Mouse (Mus musculus) myocyte (in vitro differentiated cells): ENCODE results near the gene Mgat3. TPM values are rescaled to one million over a fixed set of nuclear protein-coding genes. Genes with fewer than 3 reads are reported as not detected.

Experiments
- H3K27me3 ChIP-seq: one replicate; pipeline ENCODE4 v1.6.1; 2011; ENCODE audit not compliant: control insufficient read depth, insufficient read depth, insufficient read length
- H3K36me3 ChIP-seq: one replicate; pipeline ENCODE4 v1.6.1; 2011; ENCODE audit not compliant: control insufficient read depth, insufficient read depth
- H3K4me2 ChIP-seq: one replicate; pipeline ENCODE4 v1.6.1; 2011; ENCODE audit warnings: low read depth, control low read depth
- H3K4me3 ChIP-seq: one replicate; pipeline ENCODE4 v1.5.1; 2011; ENCODE audit warnings: mild to moderate bottlenecking, control low read depth, moderate library complexity
- H3K79me2 ChIP-seq: one replicate; pipeline ENCODE4 v1.6.1; 2011; ENCODE audit not compliant: control insufficient read depth, insufficient read depth
- H3ac ChIP-seq: one replicate; pipeline ENCODE4 v1.6.1; 2011; ENCODE audit not compliant: control insufficient read depth, insufficient read length
- CEBPB ChIP-seq: IDR thresholded peaks from 2 replicates; pipeline ENCODE4 v1.6.1; 2011; ENCODE audit warnings: mild to moderate bottlenecking, moderate library complexity; ENCODE audit not compliant: poor library complexity, insufficient read depth, severe bottlenecking
- E2F4 ChIP-seq: IDR thresholded peaks from one replicate; pipeline ENCODE4 v1.6.1; 2011; ENCODE audit warnings: mild to moderate bottlenecking, control low read depth, moderate library complexity; ENCODE audit not compliant: insufficient read depth
- MAX ChIP-seq: IDR thresholded peaks from one replicate; pipeline ENCODE4 v1.6.1; 2011; ENCODE audit warnings: low read depth, mild to moderate bottlenecking, control low read depth
- MYOD1 ChIP-seq, 3 experiments: IDR thresholded peaks; one replicate each; pipeline ENCODE4 v1.6.1; 2011; ENCODE audit warnings: control low read depth in 2 of 3, low read depth in 2 of 3, mild to moderate bottlenecking in 2 of 3, moderate library complexity in 1 of 3; ENCODE audit not compliant: insufficient read length in 2 of 3, control insufficient read depth in 1 of 3
- MYOG ChIP-seq, 3 experiments: IDR thresholded peaks; one replicate each; pipeline ENCODE4 v1.6.1; 2011; ENCODE audit warnings: control low read depth in 2 of 3, low read depth in 2 of 3, mild to moderate bottlenecking in 2 of 3; ENCODE audit not compliant: insufficient read length in 2 of 3, control insufficient read depth in 1 of 3, insufficient read depth in 1 of 3
- POLR2A ChIP-seq: IDR thresholded peaks from one replicate; pipeline ENCODE4 v1.6.1; 2011; ENCODE audit warnings: low read depth, mild to moderate bottlenecking, control low read depth, moderate library complexity; ENCODE audit not compliant: insufficient read length
- POLR2AphosphoS2 ChIP-seq: IDR thresholded peaks from one replicate; pipeline ENCODE4 v1.6.1; 2011; ENCODE audit warnings: low read depth, control low read depth; ENCODE audit not compliant: insufficient read length
- REST ChIP-seq: IDR thresholded peaks from one replicate; pipeline ENCODE4 v1.6.1; 2011; ENCODE audit warnings: mild to moderate bottlenecking, control low read depth, moderate library complexity; ENCODE audit not compliant: insufficient read depth, insufficient read length
- SRF ChIP-seq: IDR thresholded peaks from one replicate; pipeline ENCODE4 v1.6.1; 2011; ENCODE audit warnings: low read depth; ENCODE audit not compliant: control insufficient read depth, insufficient read length
- TCF12 ChIP-seq: IDR thresholded peaks from one replicate; pipeline ENCODE4 v1.6.1; 2011; ENCODE audit warnings: mild to moderate bottlenecking, control low read depth; ENCODE audit not compliant: poor library complexity, insufficient read depth, severe bottlenecking
- TCF3 ChIP-seq: IDR thresholded peaks from one replicate; pipeline ENCODE4 v1.6.1; 2011; ENCODE audit warnings: low read depth, control low read depth; ENCODE audit not compliant: insufficient read length
- USF1 ChIP-seq: IDR thresholded peaks from one replicate; pipeline ENCODE4 v1.6.1; 2011; ENCODE audit warnings: low read depth, mild to moderate bottlenecking, control low read depth, moderate library complexity
- polyA plus RNA-seq: library from polyadenylated mRNA; unstranded; fragments of >200 nt; fragmentation: generic; extraction: Trizol; gene quantifications from one replicate; pipeline ENCODE4 v1.2.1, GENCODE M21; 2012; ENCODE audit warnings: missing spikeins

The Mgat3 gene
- polyA plus RNA-seq, 1 experiment, result 9.7 TPM

DNA sequence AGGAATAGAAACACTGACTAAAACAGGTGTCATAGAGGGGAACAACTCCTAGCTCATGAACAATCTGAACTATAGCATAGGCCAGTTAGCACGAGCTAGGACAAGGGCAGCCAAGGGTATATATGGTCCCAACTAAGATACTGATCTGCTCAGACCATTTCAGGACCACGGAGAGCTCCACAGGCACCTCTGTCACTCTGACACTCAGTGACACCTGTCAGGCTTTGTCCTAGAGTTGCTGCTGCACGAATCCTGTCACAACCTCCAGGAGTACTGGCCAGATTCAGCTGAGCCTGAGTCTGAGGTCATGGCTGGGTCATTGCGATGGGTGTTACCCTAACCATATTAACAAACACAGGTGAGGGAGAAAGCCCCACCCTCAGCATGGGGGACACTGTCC lies 29.9 kb downstream of the Mgat3 start:
- Histone ChIP-seq H3K4me3 (no peak overlapping the region), H3K27me3 (no peaks in the 10 kb centered on the region), H3K79me2 (no peaks in the 10 kb centered on the region), H3K36me3 (no peaks in the 10 kb centered on the region), H3ac (no peak overlapping the region), H3K4me2 (no peak overlapping the region)
- TF ChIP-seq REST, result peak; percentile 81
- TF ChIP-seq TCF3, result peak; percentile 27
- peak in 1 of 3 experiments; percentile 64 for TF ChIP-seq MYOG (IDR thresholded peaks at IDR 0.05; ENCODE audit: control insufficient read depth in 1 of 3, insufficient read depth in 1 of 3, insufficient read length in 2 of 3, low read depth in 2 of 3)
- TF ChIP-seq MYOD1 (IDR thresholded peaks at IDR 0.05; ENCODE audit: control insufficient read depth in 1 of 3, insufficient read length in 2 of 3, low read depth in 2 of 3), result peak; percentile 77 to 94 (median 87)
- TF ChIP-seq POLR2AphosphoS2, result no peak

DNA sequence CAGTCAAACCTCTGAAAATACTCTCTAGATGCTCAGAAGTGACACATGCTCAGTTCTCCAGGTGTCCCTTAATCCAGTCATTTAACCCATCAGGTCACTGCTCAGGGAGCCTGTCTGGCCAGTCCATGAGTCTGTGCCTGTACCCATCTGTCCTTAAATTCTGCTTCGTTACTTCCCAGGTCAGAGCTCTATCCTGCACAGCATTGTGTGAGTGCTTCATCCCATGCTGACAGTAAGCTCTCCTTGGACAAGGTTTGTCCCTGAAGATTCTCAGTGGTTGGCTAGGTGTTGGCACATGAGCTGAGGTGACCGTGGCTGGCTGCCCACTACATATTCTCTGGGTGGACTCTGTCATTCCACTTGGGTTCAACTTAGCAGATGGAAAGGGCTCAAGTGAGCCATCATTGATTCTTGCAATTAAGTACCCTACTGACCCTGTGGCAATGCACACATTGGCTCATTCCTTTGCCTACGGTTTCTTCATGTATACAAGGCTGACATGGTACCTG lies 32.6 kb downstream of the Mgat3 start:
- TF ChIP-seq TCF12 (no peak), MYOD1 (IDR thresholded peaks at IDR 0.05; ENCODE audit: control insufficient read depth in 1 of 3, insufficient read length in 2 of 3, low read depth in 2 of 3) (no peak), MAX (no peak), CEBPB (no peak), USF1 (no peak), POLR2A (no peak), SRF (no peak), MYOG (IDR thresholded peaks at IDR 0.05; ENCODE audit: control insufficient read depth in 1 of 3, insufficient read depth in 1 of 3, insufficient read length in 2 of 3, low read depth in 2 of 3) (no peak), POLR2AphosphoS2 (no peak), E2F4 (no peak), TCF3 (no peak), REST (no peak)
- no peak overlapping the region for H3K4me3 ChIP-seq

DNA sequence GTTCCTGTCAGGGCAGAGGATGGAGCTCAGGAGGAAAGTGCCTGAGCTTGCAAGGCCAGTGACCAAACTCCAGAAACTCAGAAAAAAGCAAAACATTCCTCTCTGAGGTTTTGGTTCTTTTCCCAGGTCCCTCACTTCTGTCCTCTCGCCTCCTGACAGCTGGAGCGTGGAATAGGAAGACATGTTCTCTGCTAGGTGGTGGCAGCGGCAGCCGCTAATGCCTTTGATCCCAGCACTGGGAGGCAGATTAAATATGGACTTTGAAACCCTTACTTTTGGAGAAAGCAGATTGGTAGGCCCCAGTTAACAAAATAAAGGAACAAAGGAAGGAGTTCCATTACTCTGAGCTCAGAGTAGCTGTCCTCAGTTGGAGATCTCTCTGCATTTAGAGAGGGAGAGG lies 34.9 kb downstream of the Mgat3 start:
- no peak for TF ChIP-seq MAX
- no peak for TF ChIP-seq MYOD1 (IDR thresholded peaks at IDR 0.05; ENCODE audit: control insufficient read depth in 1 of 3, insufficient read length in 2 of 3, low read depth in 2 of 3)
- TF ChIP-seq E2F4, result no peak
- TF ChIP-seq USF1, result no peak
- TF ChIP-seq REST, result no peak
- TF ChIP-seq TCF12, result no peak
- no peak for TF ChIP-seq MYOG (IDR thresholded peaks at IDR 0.05; ENCODE audit: control insufficient read depth in 1 of 3, insufficient read depth in 1 of 3, insufficient read length in 2 of 3, low read depth in 2 of 3)
- no peak for TF ChIP-seq POLR2AphosphoS2
- no peak for TF ChIP-seq POLR2A
- no peak for TF ChIP-seq TCF3
- TF ChIP-seq CEBPB, result no peak
- no peak for TF ChIP-seq SRF
- no peak overlapping the region for H3ac ChIP-seq
- no peaks in the 10 kb centered on the region for H3K79me2 ChIP-seq
- no peak overlapping the region for H3K4me2 ChIP-seq
- H3K27me3 ChIP-seq, result no peaks in the 10 kb centered on the region
- H3K36me3 ChIP-seq, result no peaks in the 10 kb centered on the region
- H3K4me3 ChIP-seq, result no peak overlapping the region

More for the DNA sequence above, 32.6 kb downstream of the Mgat3 start:
- no peak overlapping the region for H3K4me2 ChIP-seq
- H3K36me3 ChIP-seq, result no peaks in the 10 kb centered on the region
- H3ac ChIP-seq, result no peak overlapping the region
- H3K27me3 ChIP-seq, result no peaks in the 10 kb centered on the region
- H3K79me2 ChIP-seq, result no peaks in the 10 kb centered on the region

DNA sequence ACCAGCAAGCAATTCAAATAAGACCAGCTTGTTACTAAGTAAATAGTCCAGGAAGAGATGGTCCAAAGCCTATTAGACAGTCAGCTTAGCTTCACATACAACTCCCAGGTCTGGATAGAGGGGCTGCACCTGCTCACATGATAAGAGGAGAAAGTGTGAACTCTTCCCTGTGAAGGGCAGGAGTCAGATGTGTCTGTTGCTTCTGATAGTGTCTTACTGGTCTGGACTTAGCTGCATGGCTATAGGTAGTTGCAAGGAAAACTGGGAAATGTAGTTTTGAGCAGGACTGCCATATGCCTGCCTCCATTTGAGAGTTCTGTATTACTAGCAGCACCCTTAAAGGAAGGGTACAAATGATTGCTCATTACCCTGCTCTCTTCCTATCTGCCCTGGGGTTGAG lies 40.2 kb downstream of the Mgat3 start:
- no peaks in the 10 kb centered on the region for H3K79me2 ChIP-seq
- TF ChIP-seq SRF (no peak), POLR2A (no peak), POLR2AphosphoS2 (no peak), TCF3 (no peak), CEBPB (no peak), USF1 (no peak), MAX (no peak), MYOD1 (IDR thresholded peaks at IDR 0.05; ENCODE audit: control insufficient read depth in 1 of 3, insufficient read length in 2 of 3, low read depth in 2 of 3) (no peak), TCF12 (no peak), REST (no peak), E2F4 (no peak), MYOG (IDR thresholded peaks at IDR 0.05; ENCODE audit: control insufficient read depth in 1 of 3, insufficient read depth in 1 of 3, insufficient read length in 2 of 3, low read depth in 2 of 3) (no peak)

DNA sequence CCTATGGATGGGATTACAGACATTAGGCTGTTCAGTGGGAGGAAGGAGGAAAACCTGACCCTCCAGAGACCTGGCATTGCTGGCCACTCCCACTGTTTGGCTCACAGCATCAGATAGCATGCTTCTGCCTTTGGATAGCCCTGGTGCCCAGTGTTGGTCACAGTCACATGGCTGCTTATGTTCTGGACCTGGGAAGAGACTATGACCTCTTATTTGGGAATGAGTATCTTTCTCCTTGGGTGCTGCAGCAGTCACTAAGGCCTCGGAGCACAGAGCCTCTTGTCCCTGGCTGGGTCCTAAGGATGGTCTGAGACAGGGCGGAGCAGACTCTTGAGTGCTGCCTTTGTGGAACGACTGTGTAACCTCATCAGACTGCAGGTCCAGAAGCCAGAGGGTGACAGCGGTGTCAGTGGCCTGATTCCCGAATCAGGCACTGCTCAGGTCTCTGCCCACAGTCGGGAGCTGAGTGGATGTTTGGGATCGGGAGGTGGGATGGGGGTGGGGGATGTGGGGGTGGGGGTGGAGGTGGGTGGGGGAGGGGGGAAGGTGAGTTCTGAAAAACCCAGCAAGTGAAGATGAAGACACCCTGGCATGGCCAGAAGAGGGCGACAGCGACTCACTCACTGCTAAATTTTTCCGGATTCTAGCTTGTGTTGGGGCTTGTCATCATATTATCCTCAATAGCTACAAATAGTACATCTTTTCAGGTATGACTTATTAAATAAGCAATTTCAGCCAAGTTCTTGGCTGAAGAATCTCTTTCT lies 42.4 kb downstream of the Mgat3 start:
- Histone ChIP-seq H3ac (no peak overlapping the region), H3K36me3 (no peaks in the 10 kb centered on the region), H3K4me2 (no peak overlapping the region), H3K79me2 (no peaks in the 10 kb centered on the region), H3K27me3 (no peaks in the 10 kb centered on the region), H3K4me3 (no peak overlapping the region)
- TF ChIP-seq MYOD1 (IDR thresholded peaks at IDR 0.05; ENCODE audit: control insufficient read depth in 1 of 3, insufficient read length in 2 of 3, low read depth in 2 of 3), result no peak
- no peak for TF ChIP-seq CEBPB
- TF ChIP-seq MYOG (IDR thresholded peaks at IDR 0.05; ENCODE audit: control insufficient read depth in 1 of 3, insufficient read depth in 1 of 3, insufficient read length in 2 of 3, low read depth in 2 of 3), result no peak
- TF ChIP-seq TCF12, result no peak
- TF ChIP-seq MAX, result no peak
- no peak for TF ChIP-seq POLR2AphosphoS2
- TF ChIP-seq SRF, result no peak
- TF ChIP-seq POLR2A, result no peak
- TF ChIP-seq REST, result no peak
- no peak for TF ChIP-seq TCF3
- no peak for TF ChIP-seq E2F4
- TF ChIP-seq USF1, result no peak

More for the DNA sequence above, 40.2 kb downstream of the Mgat3 start:
- Histone ChIP-seq H3ac (no peak overlapping the region), H3K27me3 (no peaks in the 10 kb centered on the region), H3K4me3 (no peak overlapping the region), H3K36me3 (no peaks in the 10 kb centered on the region), H3K4me2 (no peak overlapping the region)
